Mouse (Mus musculus) hematopoietic stem cell, adult 5-6 weeks (primary cell): ENCODE results near the gene P3h1. TPM values are rescaled to one million over a fixed set of nuclear protein-coding genes. Genes with fewer than 3 reads are reported as not detected.

Experiments
- ATAC-seq, 2 experiments: fragments of 125-278 bp in 1 of 2; replicated peaks in 1 of 2; 2 replicates each; pipeline ENCODE4 v1.8.0; 2016 to 2017; ENCODE audit warnings: inconsistent platforms in 2 of 2, mild to moderate bottlenecking in 2 of 2, moderate number of reproducible peaks in 2 of 2, low read depth in 1 of 2, moderate TSS enrichment in 1 of 2; ENCODE audit not compliant: low FRiP score in 2 of 2, poor library complexity in 2 of 2, severe bottlenecking in 2 of 2, insufficient read depth in 1 of 2, low TSS enrichment in 1 of 2
- total RNA-seq: library from RNA; stranded (forward); fragments of 172-1452, 232-1000 nt; gene quantifications from 2 replicates; pipeline ENCODE4 v1.2.3, GENCODE M21; 2017

Gene P3h1
- total RNA-seq = 5.1 and 6.4 TPM in 2 replicates

DNA sequence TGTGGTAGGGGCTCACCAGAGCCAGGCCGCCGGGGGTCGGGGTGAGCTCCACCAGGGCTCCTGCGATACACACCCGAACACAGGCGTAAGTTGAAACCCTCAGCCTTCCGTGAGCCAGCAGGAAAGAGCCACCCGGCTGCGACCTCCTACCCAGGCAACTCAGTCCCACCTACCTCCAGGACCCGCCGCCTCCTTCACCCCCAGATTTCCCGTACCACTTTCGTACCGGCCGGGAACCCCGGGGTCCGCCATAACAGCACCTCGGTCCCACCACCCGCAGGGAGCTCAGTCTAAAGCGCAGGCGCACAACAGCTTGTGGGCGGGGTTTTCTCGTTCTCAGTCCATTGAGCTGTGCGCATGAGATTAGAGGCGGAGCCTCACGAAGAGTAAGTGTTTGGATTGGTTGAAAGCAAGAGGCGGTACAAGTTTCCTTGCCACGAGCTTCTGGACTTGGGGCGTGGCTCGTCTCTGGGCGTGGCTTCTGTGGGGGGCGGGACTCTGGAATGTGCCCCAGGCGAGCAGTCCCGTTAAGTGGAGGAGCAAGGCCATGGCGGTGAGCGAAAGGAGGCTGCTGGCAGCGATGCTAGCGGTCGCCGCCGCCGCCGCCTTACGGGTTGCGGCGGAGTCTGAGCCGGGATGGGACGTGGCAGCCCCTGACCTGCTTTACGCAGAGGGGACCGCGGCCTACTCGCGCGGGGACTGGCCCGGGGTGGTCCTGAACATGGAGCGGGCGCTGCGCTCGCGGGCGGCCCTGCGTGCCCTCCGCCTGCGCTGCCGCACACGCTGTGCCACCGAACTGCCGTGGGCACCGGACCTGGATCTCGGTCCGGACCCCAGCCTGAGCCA, at the start of gene P3h1, which contains the start of gene AU022252:
Gene P3h1, plus strand, starts transcription at position 506 of the 846 bp plus-strand sequence.
Gene AU022252, minus strand, starts transcription at position 303 of the 846 bp plus-strand sequence.
- ATAC-seq = peak; percentile 98

DNA sequence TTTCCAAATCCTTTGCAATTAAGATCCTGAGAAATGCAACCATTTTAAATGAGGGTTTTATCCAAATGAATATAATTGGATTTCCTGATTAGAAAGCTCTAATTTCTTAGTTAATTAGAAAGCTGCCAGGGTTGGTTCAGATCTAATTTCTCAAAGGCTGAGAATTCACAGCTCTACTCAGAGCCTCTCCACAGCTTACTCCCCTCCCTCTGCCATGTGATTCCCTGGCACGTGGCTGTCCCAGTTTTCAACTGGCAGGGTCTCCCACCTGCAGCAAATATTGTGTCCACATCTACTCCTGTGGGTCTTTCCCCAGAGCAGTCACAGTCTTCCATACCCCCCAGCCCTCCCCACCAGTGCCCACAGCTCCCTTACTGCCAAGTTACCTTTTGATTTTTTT, 49.2 kb upstream of the P3h1 start:
- no peak for ATAC-seq

DNA sequence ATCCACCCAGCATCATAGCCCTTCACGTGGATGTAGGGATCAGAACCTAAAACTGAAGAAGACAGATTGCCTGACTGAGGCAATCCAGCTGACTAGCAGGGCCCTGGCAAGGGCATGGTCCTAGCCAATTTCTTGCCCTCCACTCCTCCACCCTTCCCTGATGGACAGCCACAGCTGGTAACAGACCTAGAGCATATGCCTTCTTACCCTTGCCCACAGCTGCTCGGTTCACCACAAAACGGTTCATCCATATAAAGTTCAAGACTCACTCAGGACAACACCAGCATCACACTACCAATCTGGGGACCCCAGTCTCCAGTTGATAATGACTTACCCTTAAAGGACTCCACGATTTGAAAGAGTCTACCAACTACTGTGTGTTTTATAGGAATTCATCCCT, 46.9 kb upstream of the P3h1 start:
- ATAC-seq = no peak

DNA sequence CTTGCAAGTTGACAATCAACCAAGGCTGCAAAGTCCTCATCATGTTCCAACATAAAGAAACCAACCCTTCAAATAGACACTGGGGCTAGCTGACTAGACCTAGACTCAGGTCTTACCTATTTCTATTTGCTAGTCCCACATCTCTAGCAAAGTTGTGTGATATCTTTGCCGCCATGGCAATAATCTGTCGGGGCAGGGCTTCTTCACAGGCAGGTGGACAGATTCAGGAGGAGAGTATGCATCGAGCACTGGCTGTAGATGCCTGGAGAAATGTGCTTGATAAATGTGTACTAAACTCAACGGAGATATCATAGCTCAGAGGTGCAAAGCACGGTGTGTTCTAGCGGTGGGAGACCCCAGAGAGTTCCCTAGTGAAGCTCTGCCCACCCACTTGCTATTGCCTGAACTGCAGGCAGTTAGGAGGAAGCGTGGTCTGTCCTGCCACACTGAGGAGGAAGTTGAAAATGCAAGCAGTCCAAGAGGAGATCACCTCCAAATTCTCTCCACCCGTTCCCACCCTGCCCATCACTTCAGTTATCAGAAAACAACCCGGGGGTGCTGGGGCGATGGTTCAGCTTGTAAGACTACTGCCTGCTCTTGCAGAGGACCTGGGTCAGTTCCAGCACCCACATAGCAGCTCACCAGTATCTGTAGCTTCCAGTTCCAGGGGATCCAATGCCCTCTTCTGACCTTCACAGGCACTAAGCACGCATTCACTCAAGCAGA, 44.5 kb upstream of the P3h1 start:
- peak; percentile 57 to 61; a peak in 3 of 4 replicates for ATAC-seq

DNA sequence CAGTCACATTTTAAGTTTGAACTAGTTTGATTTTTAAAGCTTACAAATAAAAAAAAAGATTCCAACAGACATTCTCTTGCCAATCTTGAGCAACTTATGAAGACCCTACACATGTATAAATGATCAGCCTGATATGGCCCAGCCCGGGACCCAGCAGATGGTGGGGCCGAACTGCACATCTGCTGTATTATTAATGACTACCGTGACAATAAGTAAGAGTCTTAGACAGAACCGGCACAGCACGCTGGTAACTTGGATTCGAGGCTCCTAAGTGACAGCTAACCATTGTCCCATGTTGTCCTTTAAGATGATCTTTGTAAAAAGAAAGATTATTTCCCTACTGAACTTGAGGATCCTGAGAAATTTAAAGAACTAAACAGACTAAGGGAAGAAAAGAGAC, 43.3 kb upstream of the P3h1 start:
- ATAC-seq = no peak

DNA sequence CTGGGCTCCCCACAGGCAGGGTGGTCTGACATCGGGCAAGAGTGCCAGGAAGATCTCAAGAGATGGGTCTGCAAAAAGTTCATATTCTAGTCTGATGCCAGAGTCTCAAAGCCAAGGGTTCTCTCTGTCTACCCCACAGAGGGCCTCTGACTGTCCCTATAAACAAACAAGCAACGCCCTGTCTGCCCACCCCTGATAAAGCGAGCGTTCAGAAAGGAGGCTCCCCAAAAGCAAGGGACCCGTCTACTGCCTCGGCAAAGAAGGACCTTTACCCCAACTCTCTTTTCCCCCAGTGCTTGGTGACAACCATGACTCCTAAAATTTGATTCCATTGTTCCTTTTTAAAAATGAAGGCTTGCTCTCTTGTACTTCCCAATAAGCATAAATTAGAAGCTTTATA, 42.9 kb upstream of the P3h1 start, which contains the start of gene Ermap:
Gene Ermap, minus strand, starts transcription at position 148 of the 400 bp plus-strand sequence.
- no peak for ATAC-seq

DNA sequence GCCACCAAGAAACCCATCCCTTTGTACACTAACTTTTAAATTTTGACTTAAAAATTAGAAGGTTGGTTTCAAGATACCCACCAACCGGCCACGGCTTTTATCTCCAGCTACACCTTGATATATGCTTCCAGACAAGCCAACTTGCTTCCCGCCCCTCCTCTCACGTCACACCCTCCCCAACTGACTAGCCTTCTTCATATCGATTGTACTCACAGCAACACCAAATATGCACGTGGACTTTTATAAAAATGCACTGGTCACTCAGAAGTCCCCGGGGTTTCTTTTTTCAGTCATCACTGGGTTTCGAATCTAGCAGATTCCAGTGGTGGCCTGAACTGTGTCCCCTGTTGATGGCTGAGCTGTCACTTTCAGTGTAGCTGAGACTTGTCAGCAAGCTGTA, 42.1 kb upstream of the P3h1 start:
- ATAC-seq = no peak

DNA sequence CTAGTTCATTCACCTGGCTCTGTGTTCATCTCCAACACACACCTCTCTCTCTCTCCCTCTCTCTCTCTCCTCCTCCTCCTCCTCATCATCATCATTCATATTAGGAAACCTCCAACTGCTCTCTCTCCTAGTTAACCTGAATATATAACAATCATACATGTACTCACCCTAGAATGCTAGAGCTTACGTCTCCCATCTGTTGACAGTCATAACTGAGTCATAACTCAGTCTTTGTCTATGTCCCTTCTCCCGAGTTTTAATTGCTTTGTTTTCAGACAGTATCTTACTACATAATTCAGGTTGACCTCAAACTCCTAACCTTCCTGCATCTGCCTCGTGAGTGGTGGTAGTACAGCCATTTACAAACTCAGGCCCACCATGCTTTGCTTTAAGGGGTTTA, 41.4 kb upstream of the P3h1 start:
- ATAC-seq = no peak

DNA sequence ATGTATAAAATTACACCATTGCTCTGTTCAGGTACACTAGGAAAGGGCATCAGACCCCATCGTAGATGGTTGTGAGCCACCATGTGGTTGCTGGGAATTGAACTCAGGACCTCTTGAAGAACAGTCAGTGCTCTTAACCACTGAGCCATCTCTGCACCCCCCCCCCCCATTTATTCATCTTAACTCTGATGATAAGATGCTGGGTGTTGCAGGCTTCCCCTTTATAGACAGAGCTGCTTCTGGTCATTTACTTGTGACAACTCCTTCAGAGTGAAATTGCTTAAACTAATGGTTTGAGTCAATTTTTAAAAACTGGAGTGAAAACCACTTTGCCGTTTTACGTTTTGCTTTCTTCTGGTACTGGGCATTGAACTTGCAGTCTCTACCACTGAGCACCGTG, 40.0 kb upstream of the P3h1 start:
- no peak for ATAC-seq

DNA sequence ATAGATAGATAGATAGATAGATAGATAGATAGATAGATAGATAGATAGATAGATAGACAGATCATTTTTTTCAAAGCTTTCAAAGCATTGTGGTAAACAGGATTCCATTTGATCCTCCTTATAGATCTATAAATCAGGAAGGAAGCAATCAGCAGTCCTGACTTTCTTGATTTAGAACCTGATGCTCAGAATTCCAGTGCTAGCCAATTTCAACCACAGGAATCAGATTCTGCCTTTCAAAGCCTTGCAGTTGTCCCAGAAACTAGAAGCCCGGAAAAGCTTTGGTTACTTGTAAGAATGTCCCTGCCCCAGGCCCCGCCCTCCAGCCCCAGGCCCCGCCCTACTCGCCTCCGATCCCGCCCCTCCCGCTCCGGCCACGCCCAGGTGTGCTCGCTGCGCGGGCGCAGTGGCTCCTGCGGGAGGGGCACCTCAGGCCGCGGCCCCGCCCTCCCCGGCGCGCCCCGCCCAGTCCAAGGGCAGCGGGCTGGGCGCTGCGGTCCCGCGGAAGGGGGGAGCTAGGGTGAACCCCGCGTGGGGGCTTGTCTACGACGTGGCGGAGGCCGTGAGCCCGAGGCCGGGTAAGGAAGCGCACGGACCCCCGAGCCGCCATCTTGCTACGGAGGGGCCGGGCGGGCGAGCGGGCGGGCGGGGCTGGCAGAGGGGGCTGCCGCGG, 37.7 kb upstream of the P3h1 start, which contains the start of gene Svbp:
Gene Svbp, plus strand, starts transcription at position 398 of the 673 bp plus-strand sequence.
- ATAC-seq = peak; percentile 71 to 85

DNA sequence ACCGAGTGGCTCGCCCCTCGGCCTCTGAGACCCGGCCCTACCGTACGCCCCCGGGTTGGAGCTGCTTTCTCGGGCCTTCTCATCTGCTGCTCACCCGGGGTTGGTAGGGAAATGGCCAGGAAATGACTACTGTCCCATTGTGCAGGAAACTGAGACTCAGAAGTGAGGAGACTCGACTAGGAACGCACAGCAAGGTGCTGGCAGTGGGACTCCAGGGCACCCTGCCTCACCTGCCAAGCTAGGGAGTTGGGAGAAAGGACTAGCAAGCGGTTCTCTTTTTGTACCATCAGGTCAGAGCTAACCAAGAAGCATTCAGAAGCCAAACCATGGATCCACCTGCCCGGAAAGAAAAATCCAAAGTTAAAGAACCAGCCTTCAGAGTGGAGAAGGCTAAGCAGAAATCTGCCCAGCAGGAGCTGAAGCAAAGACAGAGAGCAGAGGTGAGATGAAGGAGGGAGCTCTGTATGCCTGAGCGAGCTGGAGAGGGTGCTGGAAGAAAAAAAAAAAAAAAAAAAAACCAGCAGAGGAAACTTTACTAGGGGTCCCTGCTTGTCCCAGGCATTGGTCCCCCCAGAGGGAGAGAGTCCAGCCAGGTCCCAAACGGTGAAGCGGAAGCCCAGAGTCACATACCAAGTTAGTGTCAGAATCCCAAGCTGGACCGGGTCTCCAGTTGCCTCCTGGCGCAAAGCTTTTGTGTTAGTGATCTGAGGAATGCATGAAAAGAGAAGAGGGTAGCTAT, 37.0 kb upstream of the P3h1 start:
- peak in 1 of 2 experiments; percentile 11; a peak in 1 of 4 replicates for ATAC-seq

DNA sequence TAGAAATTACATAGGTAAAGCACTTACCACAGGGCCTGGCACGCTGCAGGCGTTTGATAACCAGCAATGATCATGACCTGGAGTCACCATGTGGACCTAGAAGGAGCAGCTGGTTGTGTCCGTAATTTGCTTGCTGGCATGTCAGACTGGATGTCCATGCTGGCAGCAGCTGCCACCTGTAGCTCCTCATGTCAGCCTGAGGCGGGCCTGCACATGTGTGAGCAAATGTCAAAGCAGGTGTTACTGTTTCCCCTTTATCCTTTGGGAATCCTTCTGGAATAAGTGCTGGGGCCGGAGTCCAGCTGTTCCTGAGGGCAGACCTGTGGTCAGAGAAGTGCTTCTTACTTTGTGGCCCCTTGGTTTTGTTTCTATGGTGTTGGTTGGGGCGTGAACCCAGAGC, 34.6 kb upstream of the P3h1 start:
- no peak for ATAC-seq

DNA sequence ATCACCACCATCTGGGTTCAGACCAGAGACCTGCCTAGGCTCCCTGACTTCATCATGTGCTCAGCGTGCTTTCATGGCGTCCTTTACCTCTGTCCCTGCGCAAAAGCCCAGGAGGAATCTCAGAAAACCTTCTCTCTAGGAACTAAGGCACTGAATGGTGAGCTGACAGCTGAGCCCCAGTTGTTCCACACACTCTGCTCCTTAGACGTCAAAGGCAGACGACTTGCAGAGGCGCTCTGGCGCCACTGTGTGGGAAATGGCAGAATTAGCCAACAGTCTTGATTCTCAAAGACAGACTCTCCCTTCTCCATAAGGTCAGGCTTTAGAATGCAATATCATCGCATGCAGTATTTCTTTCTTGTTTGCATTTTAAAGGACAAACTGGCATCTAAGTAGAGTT, 28.0 kb upstream of the P3h1 start:
- ATAC-seq = peak; percentile 71 to 76

DNA sequence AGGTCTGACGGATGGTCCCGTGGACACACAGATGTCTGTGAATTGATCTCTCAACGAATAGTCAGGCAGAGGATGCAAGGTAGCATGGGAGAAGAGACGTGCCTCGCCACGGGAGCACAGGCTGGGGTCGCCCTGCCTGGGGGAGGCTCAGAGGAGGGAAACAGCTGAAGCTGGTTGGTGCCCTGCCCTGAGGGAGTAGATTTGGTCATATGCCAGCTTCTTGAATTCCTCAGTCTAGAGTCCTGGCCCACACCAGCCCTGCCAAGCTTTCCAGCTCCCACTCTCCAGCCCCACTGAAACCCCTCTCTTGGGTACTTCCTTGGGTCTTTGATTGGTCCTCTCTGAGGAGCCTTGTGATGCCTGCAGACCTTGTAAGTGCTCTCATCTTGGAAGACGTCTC, 16.0 kb upstream of the P3h1 start:
- ATAC-seq = no peak

DNA sequence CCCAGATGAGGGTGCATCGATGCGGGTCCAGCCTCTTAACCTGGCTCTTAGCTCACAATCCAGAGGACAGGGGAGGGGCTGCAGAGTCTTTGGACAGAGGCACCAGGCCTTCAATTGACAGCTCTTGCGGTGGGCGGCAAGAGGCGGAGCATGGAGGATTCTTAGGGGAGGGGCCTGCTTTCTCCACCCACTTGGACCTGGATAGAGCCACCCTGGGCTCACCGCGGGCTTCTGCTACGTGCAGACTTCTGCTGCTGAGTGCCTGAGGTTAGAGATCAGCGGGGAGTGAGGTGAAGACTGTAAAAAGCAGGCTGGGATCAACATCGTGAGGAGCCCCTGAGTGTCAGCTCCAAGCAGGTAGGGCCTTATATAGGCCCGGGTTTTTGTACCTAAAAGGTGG, 14.5 kb upstream of the P3h1 start, which contains the start of gene Tmem269:
Gene Tmem269, minus strand, starts transcription at position 49 of the 400 bp plus-strand sequence.
- no peak; a peak in 1 of 4 replicates for ATAC-seq

DNA sequence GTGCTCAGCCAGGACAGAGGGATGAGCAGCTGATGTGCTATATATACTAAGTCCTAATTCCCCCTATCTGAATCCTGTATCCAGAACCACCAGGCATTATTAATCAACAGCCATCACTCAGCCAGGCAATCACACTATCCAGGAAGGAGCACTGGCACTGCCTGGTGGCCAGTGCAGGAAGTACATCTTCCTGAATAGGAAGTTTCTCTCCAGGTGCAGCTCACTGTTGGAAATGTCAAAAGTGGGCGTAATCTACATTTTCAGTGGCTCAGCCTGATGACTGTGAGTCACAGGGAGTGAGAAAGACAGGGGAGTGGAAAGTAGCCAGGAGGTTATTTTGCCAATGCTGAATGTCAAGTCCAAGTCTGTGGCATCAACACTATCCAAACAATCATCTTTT, 9.0 kb upstream of the P3h1 start:
- peak; percentile 64 to 73 for ATAC-seq

DNA sequence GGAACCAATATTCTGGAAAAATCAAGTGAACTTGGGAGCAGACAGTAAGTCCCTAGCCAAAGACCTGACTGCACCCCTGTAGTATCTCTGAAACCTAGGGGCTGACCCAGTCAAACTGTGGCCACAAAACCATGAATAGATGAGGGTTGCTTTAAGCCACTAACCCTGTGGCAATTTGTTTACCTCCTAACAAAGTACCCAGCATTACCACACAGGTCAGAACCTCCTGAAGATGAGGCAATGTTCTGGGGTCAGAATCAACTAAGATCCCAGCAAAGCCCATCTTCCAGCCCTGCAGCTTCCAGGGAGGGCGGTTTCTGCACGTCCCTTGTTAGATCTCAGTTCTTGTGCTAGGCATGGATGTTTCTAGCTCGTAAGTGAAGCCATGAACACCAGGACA, 8.2 kb upstream of the P3h1 start:
- no peak for ATAC-seq
